Mouse (Mus musculus) left cerebral cortex, adult 2 months (tissue): ENCODE data around the gene Tspan4. TPM values are rescaled to one million over a fixed set of nuclear protein-coding genes. Genes with fewer than 3 reads are reported as not detected.

Source experiments
- DNase-seq, 2 experiments: peaks; one replicate each; pipeline ENCODE4 v3.0.0; 2021 to 2022; ENCODE audit warnings: low spot score in 2 of 2, mixed read lengths in 1 of 2; ENCODE audit errors: extremely low spot score in 1 of 2
- H3K27ac ChIP-seq: fragments of 200-600 bp; 2 replicates; pipeline ENCODE4 v1.8.1; 2022
- H3K4me3 ChIP-seq: fragments of 200-600 bp; 2 replicates; pipeline ENCODE4 v1.8.1; 2022
- CTCF ChIP-seq: fragments of 200-600 bp; IDR thresholded peaks from 2 replicates; pipeline ENCODE4 v1.8.1; 2022; ENCODE audit warnings: antibody characterized with exemption, mild to moderate bottlenecking, moderate library complexity
- intact Hi-C: fragments of 180-260 bp; cut with DNase I; formaldehyde crosslinking; loops from one replicate; pipeline ENCODE4 v1.15.1; 2025
- total RNA-seq, 2 experiments: library from RNA; stranded (reverse); gene quantifications; 2 replicates each; pipeline ENCODE4 v1.2.3; 2021

The Tspan4 gene
- total RNA-seq, 2 experiments from 2014 or later = 13.7 to 14.4 TPM

- H3K4me3 ChIP-seq = peak overlapping the region; percentile 62
- no peak for DNase-seq
- intact Hi-C loops = no loop called here
- no peak for TF ChIP-seq CTCF
- H3K27ac ChIP-seq = peak overlapping the region; percentile 87
Observed at GRCm38 (mm10) chr7:141433517-141434400, 41.3 kb upstream of the Tspan4 start.

GRCm38 (mm10) chr7:141434464-141434863, 40.6 kb upstream of the Tspan4 start:
- peak overlapping the region; percentile 87 for H3K27ac ChIP-seq
- intact Hi-C loops = no loop called here
- DNase-seq = peak; percentile 59 to 63
- H3K4me3 ChIP-seq = peak overlapping the region; percentile 62
- TF ChIP-seq CTCF = no peak

- intact Hi-C loops = no loop called here
- peak overlapping the region; percentile 87 for H3K27ac ChIP-seq
- DNase-seq = peak in 1 of 2 experiments; percentile 64
- no peak for TF ChIP-seq CTCF
- peak overlapping the region; percentile 62 for H3K4me3 ChIP-seq
Observed at GRCm38 (mm10) chr7:141435129-141435855, 39.7 kb upstream of the Tspan4 start.

- Histone ChIP-seq H3K27ac (peak overlapping the region; percentile 94), H3K4me3 (peak overlapping the region; percentile 62)
- no peak for DNase-seq
- TF ChIP-seq CTCF = no peak
- intact Hi-C loops = no loop called here
Observed at GRCm38 (mm10) chr7:141435856-141436522, 39.1 kb upstream of the Tspan4 start.

- DNase-seq = no peak
- intact Hi-C loops = no loop called here
- H3K4me3 ChIP-seq = peak overlapping the region; percentile 81
- no peak for TF ChIP-seq CTCF
- peak overlapping the region; percentile 94 for H3K27ac ChIP-seq
Observed at GRCm38 (mm10) chr7:141436523-141436892, 38.5 kb upstream of the Tspan4 start.

- peak; percentile 83 to 84 for DNase-seq
- peak; percentile 80 for TF ChIP-seq CTCF
- intact Hi-C loops = loop anchor here (1.0 kb wide), 1 partner anchor 28 kb away; no protein-coding TSS in a partner anchor
- Histone ChIP-seq H3K27ac (peak within 1 kb of the TSS; percentile 94), H3K4me3 (peak within 1 kb of the TSS; percentile 81)
Observed at GRCm38 (mm10) chr7:141437178-141438120, 37.6 kb upstream of the Tspan4 start, which contains the start of gene Slc25a22. TSS of gene Slc25a22 (minus strand) at chr7:141437892.

- TF ChIP-seq CTCF = no peak
- intact Hi-C loops = no loop called here
- Histone ChIP-seq H3K27ac (peak overlapping the region; percentile 94), H3K4me3 (peak overlapping the region; percentile 81; the same call in 1 of the 2 replicates)
- DNase-seq = no peak
Observed at GRCm38 (mm10) chr7:141438201-141438968, 36.7 kb upstream of the Tspan4 start.

- TF ChIP-seq CTCF = no peak
- H3K4me3 ChIP-seq = no peak overlapping the region
- DNase-seq = no peak
- intact Hi-C loops = no loop called here
- H3K27ac ChIP-seq = no peak overlapping the region
Observed at GRCm38 (mm10) chr7:141439140-141439679, 35.8 kb upstream of the Tspan4 start.

GRCm38 (mm10) chr7:141439811-141440210, 35.2 kb upstream of the Tspan4 start:
- intact Hi-C loops = no loop called here
- H3K4me3 ChIP-seq = no peak overlapping the region
- no peak for TF ChIP-seq CTCF
- DNase-seq = no peak
- H3K27ac ChIP-seq = no peak overlapping the region

GRCm38 (mm10) chr7:141440613-141441012, 34.4 kb upstream of the Tspan4 start:
- Histone ChIP-seq H3K27ac (no peak overlapping the region), H3K4me3 (no peak overlapping the region)
- DNase-seq = no peak
- TF ChIP-seq CTCF = peak; percentile 74
- intact Hi-C loops = no loop called here
